Mouse (Mus musculus) mouse embryonic stem cell (cell line): Measurements from ENCODE around the gene Nprl3.

Experiments used
- in situ Hi-C, 2 experiments: fragments of 300-500 bp; cut with MboI; formaldehyde crosslinking; loops; 1 replicate in 1 of 2; 3 replicates in 1 of 2; pipeline ENCODE4 v1.14.3; 2019 to 2020; ENCODE audit warnings: low sequenced_read_pairs in 2 of 2, low pct_unique_long_range_greater_than_20kb in 1 of 2, mixed read lengths in 1 of 2; ENCODE audit not compliant: unreplicated experiment in 1 of 2

Gene Nprl3

DNA sequence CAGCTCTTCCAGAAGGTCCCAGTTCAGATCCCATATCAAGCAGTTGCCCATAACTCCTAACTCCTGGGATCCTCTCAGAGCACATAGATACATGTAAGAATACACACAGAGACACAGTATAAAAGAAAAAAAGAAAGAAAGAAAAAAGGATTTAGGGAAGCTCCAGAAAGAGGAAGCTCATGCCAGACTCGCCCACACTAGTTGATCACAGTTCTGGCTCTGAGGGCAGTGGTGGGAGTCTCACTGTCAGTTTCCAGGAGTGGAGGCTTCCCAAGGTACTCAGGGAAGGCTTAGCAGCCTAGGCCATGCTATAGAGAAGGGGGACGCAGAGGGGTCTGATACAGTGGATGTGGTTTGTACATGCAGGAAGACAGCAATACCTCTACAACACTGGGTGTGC lies 36.4 kb downstream of the Nprl3 start:
- in situ Hi-C loops, result no loop called here

DNA sequence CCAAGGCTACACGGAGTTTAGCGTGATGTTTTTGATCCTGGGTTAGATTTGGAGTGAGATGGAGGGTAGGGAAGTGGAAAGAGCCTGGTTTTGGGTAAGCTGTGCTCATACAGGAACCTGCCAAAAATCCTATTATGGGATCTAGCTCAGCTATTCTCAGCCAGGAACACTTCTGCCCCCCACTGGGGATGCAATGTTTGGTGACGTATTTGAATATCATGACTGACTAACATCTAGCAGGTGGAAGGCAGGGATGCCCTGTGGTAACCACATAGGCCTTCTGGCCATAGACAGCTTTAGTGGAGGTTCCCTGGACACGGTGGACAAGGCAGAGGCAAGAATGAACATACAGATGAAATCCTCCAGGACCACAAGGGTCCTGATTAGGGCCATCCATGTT lies 37.3 kb downstream of the Nprl3 start:
- in situ Hi-C loops, result no loop called here

DNA sequence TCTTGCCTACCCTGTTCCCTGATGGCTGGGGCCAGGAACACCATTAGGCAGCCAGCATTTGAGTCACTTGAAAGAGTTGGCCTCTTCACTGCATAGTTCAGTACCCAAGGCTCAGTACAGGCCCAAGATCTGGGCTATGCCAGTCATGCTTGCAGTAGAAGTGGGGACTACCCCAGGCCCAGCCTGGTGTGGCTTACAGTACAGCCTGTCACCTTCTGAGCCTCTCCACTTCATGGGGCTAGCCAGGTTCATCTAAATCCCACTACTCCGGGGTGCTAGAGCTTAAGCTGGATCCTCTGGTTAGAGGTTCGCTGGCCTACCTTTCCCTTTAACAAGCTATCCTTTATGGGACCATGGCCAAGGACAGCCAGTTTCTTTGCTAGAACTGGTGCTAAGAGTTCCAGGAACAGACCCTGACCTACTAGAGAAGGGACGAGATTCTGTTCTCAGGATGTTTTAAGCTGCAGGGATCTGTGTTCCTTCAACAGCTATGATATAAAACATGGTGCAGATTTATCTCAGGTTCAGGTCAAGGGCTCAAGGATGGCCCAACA lies 39.1 kb downstream of the Nprl3 start:
- in situ Hi-C loops, result no loop called here

DNA sequence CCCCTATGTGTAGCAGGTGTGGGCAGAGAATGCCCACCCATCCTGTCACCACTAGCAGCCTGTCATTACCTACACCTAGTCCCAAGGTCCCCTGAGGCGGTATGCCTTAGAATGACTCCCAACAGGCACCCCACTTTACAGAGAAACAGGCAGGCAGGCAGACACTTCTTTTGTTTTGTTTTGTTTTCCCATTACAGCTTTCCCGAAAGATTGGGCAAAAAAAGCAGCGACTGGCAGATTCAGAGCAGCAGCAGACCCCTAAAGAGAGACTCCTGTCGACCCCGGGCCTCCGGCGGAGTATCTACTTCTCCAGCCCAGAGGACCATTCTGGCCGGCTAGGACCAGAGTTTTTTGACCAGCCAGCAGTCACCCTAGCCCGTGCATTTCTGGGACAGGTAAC lies 40.0 kb downstream of the Nprl3 start:
- in situ Hi-C loops, result no loop called here

DNA sequence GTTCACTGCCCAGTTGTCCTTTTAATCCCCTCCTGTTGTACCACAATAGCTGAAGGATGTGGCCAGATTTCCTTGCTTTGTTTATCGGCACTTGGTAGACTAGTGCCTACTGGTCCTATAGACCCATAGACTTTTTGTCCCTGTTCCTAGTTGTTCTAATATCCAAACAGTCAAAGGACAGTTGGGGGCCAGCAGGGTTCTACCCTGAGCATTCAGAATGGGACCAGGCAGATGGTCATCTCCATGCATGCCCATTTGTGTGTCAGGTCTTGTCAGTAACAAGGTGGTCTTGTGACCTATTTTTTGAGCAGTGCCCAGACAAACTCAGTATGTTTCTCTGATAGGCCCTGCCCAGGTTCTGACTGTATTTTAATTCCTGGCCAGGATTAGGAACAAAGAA lies 40.5 kb downstream of the Nprl3 start:
- in situ Hi-C loops, result no loop called here

DNA sequence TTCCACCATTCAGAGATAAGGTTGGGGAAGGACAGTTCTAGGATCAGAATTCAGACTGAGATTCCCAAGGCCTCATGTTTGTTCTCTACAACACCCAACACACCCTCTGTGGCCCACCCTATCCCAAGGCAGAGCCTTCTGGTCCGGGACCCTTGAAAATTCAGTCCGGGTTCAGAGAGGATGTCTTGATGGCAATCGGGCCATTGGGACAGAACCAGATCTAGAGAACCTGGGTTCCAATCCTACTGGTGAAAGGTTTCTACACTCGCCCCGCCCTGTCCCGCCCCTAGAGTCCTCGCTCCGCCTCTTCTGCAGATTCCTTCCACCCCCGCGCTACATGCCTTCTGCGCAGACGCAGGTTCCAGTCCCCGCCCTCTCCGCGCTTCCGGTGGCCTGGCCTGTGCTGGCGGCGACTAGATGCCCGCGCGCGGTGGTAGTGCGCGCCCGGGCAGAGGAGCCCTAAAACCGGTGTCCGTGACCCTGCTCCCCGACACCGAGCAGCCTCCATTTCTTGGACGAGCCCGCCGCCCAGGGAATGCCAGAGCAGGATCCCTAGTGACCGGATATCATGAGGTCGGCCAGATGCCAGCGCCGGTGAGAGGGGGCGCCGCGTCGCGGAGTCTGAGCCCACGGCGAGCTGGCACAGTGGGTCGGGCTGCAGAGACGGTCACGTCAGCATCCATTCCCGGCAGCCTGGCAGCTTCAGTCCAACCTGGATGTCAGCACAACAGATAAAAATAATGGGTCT lies 41.2 kb downstream of the Nprl3 start, which contains the start of gene Mpg:
Mpg (plus strand) TSS at position 382 of the 748 bp plus-strand sequence.
- in situ Hi-C loops, result no loop called here

DNA sequence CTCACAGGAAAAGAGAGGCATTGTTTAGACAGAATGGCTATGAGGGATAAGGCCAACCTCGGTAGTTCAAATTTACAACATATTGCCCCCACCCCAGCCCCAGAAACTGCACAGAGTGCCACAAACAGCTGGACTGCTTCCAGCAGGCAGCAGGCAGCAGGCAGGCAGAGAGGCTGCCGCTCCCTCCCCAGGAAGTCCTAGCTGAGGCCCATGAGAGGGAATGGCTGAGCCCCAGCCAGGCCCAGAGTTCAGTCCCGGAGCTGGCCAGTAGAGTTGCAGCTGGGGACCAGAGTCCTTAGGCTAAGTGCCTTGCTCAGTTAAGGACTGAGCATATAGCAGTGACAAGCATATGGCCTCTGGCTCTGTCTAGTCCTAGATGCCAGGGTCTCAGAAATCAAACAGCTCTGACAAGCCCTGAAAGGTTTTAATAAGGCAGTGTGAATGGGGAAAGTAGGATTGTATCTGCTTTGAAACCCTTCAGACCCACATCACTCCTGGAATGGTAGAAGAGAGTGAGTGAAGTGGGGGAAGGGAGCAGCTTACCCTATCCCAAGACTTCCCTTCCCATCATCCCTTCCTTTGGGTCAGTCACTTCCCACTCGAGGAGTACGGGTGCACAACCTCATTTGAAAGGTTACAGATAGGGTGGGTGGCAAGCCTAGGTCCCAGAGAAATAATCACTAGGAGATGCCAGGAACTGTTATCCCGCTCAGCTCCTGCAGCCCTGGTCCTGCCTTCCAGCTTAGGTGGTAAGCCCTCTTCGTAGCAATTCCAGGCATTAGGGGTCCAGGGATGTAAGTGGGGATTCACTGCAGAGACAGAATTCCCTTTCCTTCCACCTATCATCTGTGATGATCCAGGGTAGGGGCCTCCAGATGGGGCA lies 42.0 kb downstream of the Nprl3 start:
- in situ Hi-C loops, result no loop called here

DNA sequence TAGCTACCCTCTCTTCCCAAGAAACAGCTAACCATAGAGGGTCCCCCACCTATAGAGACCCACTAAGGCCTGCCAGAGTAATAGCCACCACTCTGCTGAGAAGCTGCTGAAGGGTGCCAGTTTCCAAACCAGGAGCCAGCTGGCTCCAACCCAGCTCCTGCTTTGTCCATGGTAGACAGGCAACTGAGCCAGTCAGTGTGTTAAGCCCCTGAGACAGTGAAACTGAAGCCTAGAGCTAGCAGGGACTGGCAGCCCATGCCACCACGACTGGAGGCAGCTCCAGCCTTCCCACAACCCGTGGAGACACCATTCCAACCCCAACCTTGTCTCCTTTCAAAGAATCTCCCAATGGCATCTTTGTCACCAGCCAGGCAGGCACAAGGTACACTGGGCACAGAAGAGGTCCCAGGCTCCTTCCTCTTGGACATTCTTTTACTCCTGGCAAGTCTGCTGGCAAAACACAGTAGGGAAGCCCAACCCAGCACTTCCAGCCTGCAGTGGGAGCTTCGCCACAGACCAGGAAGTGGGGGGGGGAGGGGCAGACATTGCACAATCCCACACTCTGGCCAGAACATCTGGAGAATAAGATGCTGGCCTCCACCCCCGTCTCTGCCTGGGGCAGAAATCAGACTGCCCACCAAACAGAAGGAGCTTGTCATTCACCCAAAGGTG lies 42.9 kb downstream of the Nprl3 start:
- in situ Hi-C loops, result no loop called here

DNA sequence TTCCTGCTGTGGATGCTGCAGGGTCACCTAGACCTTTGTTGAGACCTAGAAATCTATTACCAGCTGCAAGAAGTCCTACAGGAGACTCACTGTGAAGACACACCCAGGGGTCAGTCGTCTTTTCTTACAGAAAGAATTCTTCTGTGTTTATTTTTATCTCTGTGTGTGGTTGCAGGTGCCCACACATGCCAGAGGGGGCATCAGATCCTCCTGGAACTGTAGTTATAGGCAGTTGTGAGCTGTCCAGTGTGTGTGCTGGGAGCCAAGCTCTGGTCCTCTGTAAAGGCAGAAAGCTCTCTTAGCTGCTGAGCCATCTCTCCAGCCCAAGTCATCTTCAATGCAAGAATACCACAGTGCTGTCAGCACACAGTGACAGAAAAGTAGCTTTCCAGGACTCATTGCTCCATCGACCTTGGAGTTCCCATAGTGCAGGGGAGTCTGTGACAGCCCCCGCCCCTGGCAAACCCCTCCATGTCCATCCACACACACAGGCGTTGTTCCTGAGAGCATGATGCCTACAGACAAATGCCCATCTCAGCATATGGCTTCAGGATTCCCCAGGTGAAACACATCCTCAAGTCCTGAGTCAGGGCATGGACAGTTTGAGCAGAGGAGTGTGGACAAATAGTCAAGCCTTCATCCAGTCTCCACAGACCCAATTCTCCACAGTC lies 44.1 kb downstream of the Nprl3 start:
- in situ Hi-C loops, result no loop called here

DNA sequence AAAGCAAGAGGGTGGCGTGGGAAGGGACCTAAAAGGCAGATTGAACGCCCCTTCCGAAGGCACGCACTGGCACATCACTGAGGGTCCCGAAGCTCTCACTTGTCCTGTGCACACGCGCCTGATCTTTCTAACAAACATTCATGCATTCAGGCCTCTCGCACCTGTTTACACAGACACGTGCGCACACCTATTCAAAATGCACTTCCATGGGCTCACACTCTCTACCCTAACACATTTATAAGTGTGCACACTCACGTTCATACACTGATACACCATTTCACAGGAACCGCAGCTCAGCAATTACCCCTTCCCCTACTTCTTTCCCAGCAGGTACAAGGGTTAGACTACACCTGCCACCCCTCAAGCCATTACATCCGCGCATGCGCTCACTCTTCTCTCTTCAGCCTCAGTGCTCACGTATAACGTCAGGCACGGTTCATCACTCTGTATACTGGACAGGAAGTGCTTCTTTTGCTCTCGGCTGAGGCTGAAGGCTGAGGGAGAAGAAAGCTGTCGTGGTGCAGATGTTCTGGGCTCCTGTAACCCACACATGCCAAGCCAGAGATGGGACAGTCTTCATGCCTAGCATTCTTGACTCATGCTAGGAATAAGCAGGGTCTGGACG lies 44.8 kb downstream of the Nprl3 start:
- in situ Hi-C loops, result no loop called here

DNA sequence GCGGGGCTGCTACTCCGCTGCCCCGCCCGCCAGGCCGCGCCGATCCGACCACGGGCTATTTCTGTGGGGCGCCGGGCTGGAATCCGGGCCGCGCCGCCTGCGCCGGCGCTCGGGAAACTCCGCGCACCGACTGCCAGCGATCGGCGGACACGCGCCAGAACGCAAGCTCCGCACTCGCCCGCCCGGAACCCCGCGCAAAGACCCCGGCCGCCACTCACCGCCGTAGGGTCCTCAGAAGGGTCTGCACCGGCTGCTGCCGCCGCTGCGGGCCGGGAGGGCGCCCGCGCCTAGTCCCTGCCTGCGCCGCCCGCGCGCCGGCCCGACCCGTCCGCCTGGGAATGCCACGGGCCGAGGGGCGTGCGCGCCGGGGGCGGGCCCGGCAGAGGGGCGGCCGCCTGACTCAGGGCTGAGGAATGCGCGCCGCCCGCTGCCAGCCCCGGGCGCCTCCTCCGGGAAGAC lies 45.5 kb downstream of the Nprl3 start, which contains the start of gene Rhbdf1:
Rhbdf1 (minus strand) TSS at position 350 of the 459 bp plus-strand sequence.
- in situ Hi-C loops, result no loop called here

DNA sequence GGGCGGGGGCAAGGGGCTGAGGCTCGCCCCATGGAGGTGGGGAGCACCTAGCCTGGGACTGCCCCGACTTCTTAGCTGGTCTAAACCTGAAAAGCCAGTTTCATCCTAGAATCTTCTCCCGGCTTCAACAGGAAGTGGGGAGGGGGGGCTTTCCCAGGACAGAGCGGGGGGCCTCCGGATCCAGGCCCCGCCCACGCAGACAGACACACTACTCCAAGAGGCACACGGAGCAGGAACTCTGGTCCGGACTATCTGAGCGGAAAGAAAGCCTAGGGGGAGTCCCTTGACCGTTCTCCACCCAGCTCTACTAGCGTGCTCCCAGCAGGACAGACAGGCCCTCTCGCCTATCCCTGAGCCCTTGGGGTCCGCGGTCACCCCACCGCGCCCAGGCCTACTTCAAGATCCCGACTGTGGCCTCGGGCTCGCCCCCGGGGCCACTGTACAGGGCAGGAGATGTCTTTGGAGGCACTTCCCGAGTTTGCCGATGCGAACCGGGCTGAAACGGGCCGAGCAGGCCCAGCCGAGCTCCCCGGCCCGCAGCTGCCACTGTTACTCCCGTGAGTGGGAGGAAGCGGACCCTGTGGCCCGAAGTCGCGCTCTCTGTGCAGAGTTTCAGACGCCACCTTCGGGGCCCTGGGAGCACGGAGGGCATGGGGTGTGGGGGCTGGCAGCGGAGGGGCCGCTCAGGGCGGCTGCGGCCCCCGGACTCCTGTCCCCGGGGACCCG lies 46.1 kb downstream of the Nprl3 start:
- in situ Hi-C loops, result no loop called here

DNA sequence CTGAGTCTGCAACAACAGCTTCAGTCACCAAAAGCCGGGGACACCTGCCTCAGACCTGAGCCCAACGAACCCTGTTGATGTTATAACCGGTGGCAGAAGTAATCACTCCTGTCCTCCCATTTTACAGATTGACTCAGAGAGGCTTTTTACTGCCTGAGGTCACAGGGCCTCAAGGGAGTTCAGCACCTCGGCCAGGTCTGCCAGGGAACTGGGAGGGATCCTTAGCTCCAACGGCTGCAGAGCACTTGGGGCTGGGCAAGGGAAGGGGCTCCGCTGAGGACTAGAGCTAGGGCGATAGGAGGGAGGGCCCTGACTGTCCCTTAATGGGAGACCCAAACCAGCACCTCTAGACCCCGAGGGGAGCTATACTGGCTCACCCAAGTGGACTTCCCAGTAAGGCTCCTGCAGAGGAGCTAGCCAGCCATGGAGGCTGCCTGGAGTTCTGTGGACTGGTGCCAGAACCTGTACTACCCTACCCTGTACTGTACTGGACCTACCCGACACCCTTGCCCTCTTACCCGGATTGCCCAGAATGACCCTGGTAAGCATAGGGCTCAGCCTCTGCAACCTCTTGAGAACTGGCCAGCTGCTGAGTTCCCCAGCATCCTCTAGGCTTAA lies 46.8 kb downstream of the Nprl3 start:
- in situ Hi-C loops, result no loop called here

DNA sequence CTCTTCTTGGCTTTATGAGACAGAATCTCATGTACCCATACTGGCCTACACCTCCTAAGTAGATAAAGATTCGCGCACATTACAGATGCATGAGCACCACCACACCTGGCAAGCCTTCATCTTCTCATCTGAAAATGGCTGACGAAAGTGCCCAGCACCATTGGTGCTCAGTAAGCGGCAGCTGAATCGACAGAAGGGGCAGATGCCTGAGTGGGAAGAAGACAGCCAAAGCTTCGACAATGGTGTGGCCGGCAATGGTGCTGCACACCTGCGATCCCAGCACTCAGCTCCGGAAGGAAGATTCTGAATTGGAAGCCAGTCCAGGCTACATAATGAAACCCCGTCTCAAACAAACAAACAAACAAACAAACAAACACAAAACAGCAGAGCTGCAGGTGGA lies 48.2 kb downstream of the Nprl3 start:
- in situ Hi-C loops, result no loop called here

DNA sequence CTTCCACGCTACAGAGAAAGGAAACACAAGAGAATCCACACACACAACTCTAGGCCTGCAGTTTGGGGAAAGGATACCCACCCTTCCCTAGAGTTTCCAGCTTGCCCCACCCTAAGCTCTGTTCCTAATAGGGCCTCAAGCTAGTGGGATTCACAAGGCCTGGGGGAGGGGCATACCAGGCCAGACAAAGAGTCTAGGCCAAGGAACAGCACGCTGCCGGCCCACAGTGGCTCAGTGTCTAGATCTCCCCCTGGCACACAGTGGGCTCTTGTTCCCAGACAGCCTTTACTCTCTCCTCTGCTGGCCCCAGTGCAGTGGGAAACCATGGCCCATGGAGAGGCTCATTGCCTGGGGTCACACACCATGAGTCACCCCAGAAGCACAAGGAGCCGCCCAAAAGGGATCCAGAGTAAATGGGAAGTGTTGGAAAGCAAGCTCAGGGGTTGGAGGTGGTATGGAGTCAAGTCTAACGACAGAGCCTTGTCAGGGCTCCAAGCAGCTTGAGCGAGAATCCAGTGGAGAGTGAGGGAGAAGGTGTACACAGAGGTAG lies 48.9 kb downstream of the Nprl3 start:
- in situ Hi-C loops, result no loop called here

DNA sequence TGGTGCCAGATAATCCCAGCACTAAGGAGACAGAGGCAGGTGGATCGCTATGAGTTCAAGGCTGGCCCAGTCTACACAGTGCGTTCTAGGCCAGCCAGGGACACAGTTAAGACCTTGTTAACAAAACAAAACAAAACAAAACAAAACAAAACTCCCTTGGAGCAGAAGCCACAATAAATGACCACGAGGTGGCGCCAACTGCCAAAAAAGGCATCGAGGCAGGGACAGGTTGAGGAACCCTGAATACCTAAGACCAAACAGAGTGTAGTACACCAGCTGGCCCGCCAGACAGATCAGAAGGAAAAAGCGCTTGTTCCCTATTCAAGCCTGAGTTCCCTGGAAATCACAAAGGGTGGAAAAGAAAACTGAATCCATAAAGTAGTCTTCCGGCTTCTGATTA lies 50.7 kb downstream of the Nprl3 start:
- in situ Hi-C loops, result no loop called here
